Mouse (Mus musculus) liver, embryonic 14.5 days (tissue): ENCODE results near the gene Gm10277.

Experiments used
- CTCF ChIP-seq: IDR thresholded peaks from 2 replicates; pipeline ENCODE4 v1.5.1; 2016; ENCODE audit warnings: antibody characterized with exemption, low read depth, control low read depth
- EP300 ChIP-seq: IDR thresholded peaks from 2 replicates; pipeline ENCODE4 v1.6.1; 2016; ENCODE audit warnings: antibody characterized with exemption, low read depth

DNA sequence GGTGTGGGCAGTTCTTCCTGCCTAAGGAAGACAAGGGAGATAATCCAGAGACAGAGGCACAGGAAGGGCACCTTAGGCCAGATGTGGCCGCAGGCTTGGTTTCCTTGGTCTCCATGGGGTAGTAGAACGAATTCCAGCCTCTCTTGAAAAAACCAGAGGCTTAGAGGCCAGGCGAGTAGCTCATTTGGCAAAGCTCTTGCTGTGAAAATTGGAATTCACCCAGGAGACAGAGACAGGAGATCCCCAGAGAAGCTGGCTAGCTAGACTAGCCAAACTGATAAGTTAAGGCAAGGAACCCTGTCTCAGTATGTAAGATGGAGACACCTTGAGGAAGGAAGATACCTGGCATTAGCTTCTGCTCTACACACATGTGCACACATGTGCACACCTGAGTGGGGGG is 38.8 kb upstream of the Gm10277 start:
- TF ChIP-seq CTCF: no peak
- TF ChIP-seq EP300: no peak
